Mouse (Mus musculus) midbrain, embryonic 10.5 days (tissue): Measurements from ENCODE around the gene Wdr45. TPM values are rescaled to one million over a fixed set of nuclear protein-coding genes. Genes with fewer than 3 reads are reported as not detected.
A peak's percentile ranks its signal among the peaks of the same experiment; 100 is the strongest.
"Not testable (repeated sequence)": the region's sequence is repeated elsewhere in the genome, so short reads cannot be mapped to it uniquely, and the experiment has no call there.

Experiments
- DNase-seq: peaks from one replicate; pipeline ENCODE4 v3.0.0-alpha.2; 2017; ENCODE audit warnings: low spot score
- H3K27ac ChIP-seq: fragments of 300-500 bp; sonication (generic); replicated peaks from 2 replicates; pipeline ENCODE4 v1.5.1; 2016; ENCODE audit warnings: mild to moderate bottlenecking
- H3K27me3 ChIP-seq: fragments of 300-500 bp; sonication (generic); 2 replicates; pipeline ENCODE4 v1.6.1; 2016; ENCODE audit warnings: low read depth, mild to moderate bottlenecking; ENCODE audit not compliant: poor library complexity, severe bottlenecking
- H3K36me3 ChIP-seq: fragments of 300-500 bp; sonication (generic); 2 replicates; pipeline ENCODE4 v1.6.1; 2016; ENCODE audit warnings: mild to moderate bottlenecking, moderate library complexity
- H3K4me1 ChIP-seq: fragments of 300-500 bp; sonication (generic); 2 replicates; pipeline ENCODE4 v1.6.1; 2016
- H3K4me3 ChIP-seq: fragments of 300-500 bp; sonication (generic); 2 replicates; pipeline ENCODE4 v1.5.1; 2016; ENCODE audit warnings: mild to moderate bottlenecking, moderate library complexity
- H3K9me3 ChIP-seq: fragments of 300-500 bp; sonication (generic); replicated peaks from 2 replicates; pipeline ENCODE4 v1.6.1; 2016; ENCODE audit warnings: mild to moderate bottlenecking
- WGBS: fragments of 180-500 bp; shearing (Covaris S2); methylation state at CpG from one replicate; pipeline ENCODE4 v1.1.7; 2016; 5-methylcytosine and 5-hydroxymethylcytosine counted together
- polyA plus RNA-seq: library from polyadenylated mRNA; unstranded; fragments of >200 nt; fragmentation: Nextera tagmentation; extraction: Ambion mirVana; gene quantifications from 2 replicates; pipeline ENCODE4 v1.2.1, GENCODE M21; 2016

Wdr45 gene
- polyA plus RNA-seq, 1 experiment from 2014 or later: 16.7 TPM

GRCm38 (mm10) chrX:7750432-7751116 is 36.4 kb downstream of the Wdr45 start, which contains the start of gene Ccdc120:
Ccdc120 (minus strand) TSS chrX:7750905.
- no peaks in the 10 kb centered on the region for H3K36me3 ChIP-seq
- H3K4me3 ChIP-seq: peak within 1 kb of the TSS; percentile 73
- peak within 1 kb of the TSS; percentile 86 for H3K27ac ChIP-seq
- peak; percentile 77 for DNase-seq
- no peaks in the 10 kb centered on the region for H3K27me3 ChIP-seq
- WGBS: 21% methylated on average over 55 of the region's 56 CpGs
- H3K9me3 ChIP-seq: 0 out of 2 replicates have a peak, but pooled peaks cover 5% of the 10 kb centered on the region
- peaks cover 8% of the 10 kb centered on the region; the same call in 1 of the 2 replicates for H3K4me1 ChIP-seq

- not testable (repeated sequence) for DNase-seq, H3K27me3 ChIP-seq
- WGBS: 11% methylated on average over 3 of the region's 3 CpGs
Observed at GRCm38 (mm10) chrX:7753627-7754026, 39.5 kb downstream of the Wdr45 start.

GRCm38 (mm10) chrX:7762137-7762920 is 48.2 kb downstream of the Wdr45 start, which contains the start of gene Tfe3:
Tfe3 (plus strand) TSS chrX:7762560.
- H3K4me1 ChIP-seq: peaks cover 28% of the 10 kb centered on the region
- peak; percentile 89 for DNase-seq
- H3K9me3 ChIP-seq: peaks cover 22% of the 10 kb centered on the region
- 20% methylated on average over 36 of the region's 38 CpGs for WGBS
- peaks cover 15% of the 10 kb centered on the region for H3K36me3 ChIP-seq
- H3K27me3 ChIP-seq: no peaks in the 10 kb centered on the region
- peak within 1 kb of the TSS; percentile 75 for H3K4me3 ChIP-seq
- peak within 1 kb of the TSS; percentile 86 for H3K27ac ChIP-seq

More at GRCm38 (mm10) chrX:7753627-7754026, 39.5 kb downstream of the Wdr45 start:
- H3K9me3 ChIP-seq, H3K4me1 ChIP-seq, H3K36me3 ChIP-seq, H3K27ac ChIP-seq, H3K4me3 ChIP-seq: not testable (repeated sequence)

GRCm38 (mm10) chrX:7762921-7763197 is 48.7 kb downstream of the Wdr45 start:
- peak overlapping the region; percentile 75 for H3K4me3 ChIP-seq
- peaks cover 20% of the 10 kb centered on the region for H3K36me3 ChIP-seq
- no peak for DNase-seq
- H3K27ac ChIP-seq: peak overlapping the region; percentile 86
- H3K4me1 ChIP-seq: peaks cover 28% of the 10 kb centered on the region
- no peaks in the 10 kb centered on the region for H3K27me3 ChIP-seq
- 22% methylated on average over 21 of the region's 21 CpGs for WGBS
- H3K9me3 ChIP-seq: peaks cover 22% of the 10 kb centered on the region

- Histone ChIP-seq H3K27ac (peak overlapping the region; percentile 86), H3K4me1 (peaks cover 28% of the 10 kb centered on the region), H3K27me3 (no peaks in the 10 kb centered on the region), H3K9me3 (peaks cover 22% of the 10 kb centered on the region), H3K4me3 (peak overlapping the region; percentile 75), H3K36me3 (peaks cover 30% of the 10 kb centered on the region)
- DNase-seq: peak; percentile 45
- WGBS: 9% methylated on average over 22 of the region's 22 CpGs
Observed at GRCm38 (mm10) chrX:7763631-7764393, 49.7 kb downstream of the Wdr45 start.

GRCm38 (mm10) chrX:7764657-7765280 is 50.6 kb downstream of the Wdr45 start:
- peaks cover 39% of the 10 kb centered on the region for H3K36me3 ChIP-seq
- H3K27ac ChIP-seq: peak overlapping the region; percentile 28; the same call in 1 of the 2 replicates
- no peak for DNase-seq
- 13% methylated on average over 9 of the region's 9 CpGs for WGBS
- H3K4me1 ChIP-seq: peaks cover 28% of the 10 kb centered on the region
- H3K27me3 ChIP-seq: no peaks in the 10 kb centered on the region
- peak overlapping the region; percentile 75 for H3K4me3 ChIP-seq
- peaks cover 22% of the 10 kb centered on the region for H3K9me3 ChIP-seq

- peak overlapping the region; percentile 28; the same call in 1 of the 2 replicates for H3K27ac ChIP-seq
- no peak for DNase-seq
- 28% methylated on average over 11 of the region's 13 CpGs for WGBS
Observed at GRCm38 (mm10) chrX:7765281-7765670, 51.1 kb downstream of the Wdr45 start.

GRCm38 (mm10) chrX:7765764-7766163 is 51.6 kb downstream of the Wdr45 start:
- H3K36me3 ChIP-seq: peaks cover 49% of the 10 kb centered on the region
- H3K27ac ChIP-seq: peak overlapping the region; percentile 28; the same call in 1 of the 2 replicates
- 22% methylated on average over 11 of the region's 11 CpGs for WGBS
- H3K4me1 ChIP-seq: peaks cover 28% of the 10 kb centered on the region
- peak; percentile 19 for DNase-seq
- peaks cover 22% of the 10 kb centered on the region for H3K9me3 ChIP-seq
- no peaks in the 10 kb centered on the region for H3K27me3 ChIP-seq
- peak overlapping the region; percentile 75 for H3K4me3 ChIP-seq

More at GRCm38 (mm10) chrX:7765281-7765670, 51.1 kb downstream of the Wdr45 start:
- Histone ChIP-seq H3K4me3 (peak overlapping the region; percentile 75), H3K27me3 (no peaks in the 10 kb centered on the region), H3K36me3 (peaks cover 44% of the 10 kb centered on the region), H3K9me3 (peaks cover 22% of the 10 kb centered on the region), H3K4me1 (peaks cover 28% of the 10 kb centered on the region)

- peaks cover 80% of the 10 kb centered on the region for H3K36me3 ChIP-seq
- WGBS: 88% methylated on average over 7 of the region's 7 CpGs
Observed at GRCm38 (mm10) chrX:7769302-7770017, 55.3 kb downstream of the Wdr45 start.

GRCm38 (mm10) chrX:7772766-7773165 is 58.6 kb downstream of the Wdr45 start:
- no peak overlapping the region for H3K4me3 ChIP-seq
- H3K4me1 ChIP-seq: no peaks in the 10 kb centered on the region
- 55% methylated on average over 2 of the region's 2 CpGs for WGBS
- H3K9me3 ChIP-seq: peaks cover 6% of the 10 kb centered on the region; the same call in 1 of the 2 replicates
- peaks cover 63% of the 10 kb centered on the region for H3K36me3 ChIP-seq
- H3K27me3 ChIP-seq: no peaks in the 10 kb centered on the region
- no peak overlapping the region for H3K27ac ChIP-seq
- DNase-seq: no peak

More at GRCm38 (mm10) chrX:7769302-7770017, 55.3 kb downstream of the Wdr45 start:
- Histone ChIP-seq H3K27ac (no peak overlapping the region), H3K9me3 (peaks cover 15% of the 10 kb centered on the region), H3K4me1 (peaks cover 16% of the 10 kb centered on the region), H3K4me3 (no peak overlapping the region), H3K27me3 (no peaks in the 10 kb centered on the region)
- DNase-seq: no peak

GRCm38 (mm10) chrX:7775501-7776205 is 61.5 kb downstream of the Wdr45 start:
- 80% methylated on average over 9 of the region's 9 CpGs for WGBS
- DNase-seq: no peak
- H3K36me3 ChIP-seq: peaks cover 34% of the 10 kb centered on the region
- no peak overlapping the region for H3K27ac ChIP-seq
- H3K9me3 ChIP-seq: peaks cover 6% of the 10 kb centered on the region; the same call in 1 of the 2 replicates
- no peak overlapping the region for H3K4me3 ChIP-seq
- H3K27me3 ChIP-seq: no peaks in the 10 kb centered on the region
- no peaks in the 10 kb centered on the region for H3K4me1 ChIP-seq
